Mouse (Mus musculus) gastrocnemius, postnatal 10 days (tissue): ENCODE results near the gene Zranb2. TPM values are rescaled to one million over a fixed set of nuclear protein-coding genes. Genes with fewer than 3 reads are reported as not detected.
A peak's percentile ranks its signal among the peaks of the same experiment; 100 is the strongest.

ENCODE experiments used
- DNase-seq: peaks from one replicate; pipeline ENCODE4 v3.0.0; 2021; ENCODE audit warnings: mixed read lengths
- long read RNA-seq, 2 experiments: library from polyadenylated mRNA; stranded (forward); transcript quantifications; one replicate each; pipeline ENCODE4 v2.0.0; 2021
- total RNA-seq, 2 experiments: library from RNA; stranded (reverse); gene quantifications; 2 replicates each; pipeline ENCODE4 v1.2.3; 2021

The Zranb2 gene
- total RNA-seq, result 10 to 100 TPM; 39.1 to 51.3 TPM
- long read RNA-seq, experiment 1, transcript Zranb2-203 (10 exons, 2,924 nt), result major isoform, 99 of 108 reads
- long read RNA-seq, experiment 1, partial matches to known transcripts, result 1 of 108 reads
- long read RNA-seq, experiment 1, other reads (novel, unspliced or antisense), result 5 of 108 reads
- long read RNA-seq, experiment 2, transcript Zranb2-203 (10 exons, 2,924 nt), result major isoform, 62 of 73 reads
- long read RNA-seq, experiment 2, partial matches to known transcripts, result 3 of 73 reads
- long read RNA-seq, experiment 2, other reads (novel, unspliced or antisense), result 5 of 73 reads

DNA sequence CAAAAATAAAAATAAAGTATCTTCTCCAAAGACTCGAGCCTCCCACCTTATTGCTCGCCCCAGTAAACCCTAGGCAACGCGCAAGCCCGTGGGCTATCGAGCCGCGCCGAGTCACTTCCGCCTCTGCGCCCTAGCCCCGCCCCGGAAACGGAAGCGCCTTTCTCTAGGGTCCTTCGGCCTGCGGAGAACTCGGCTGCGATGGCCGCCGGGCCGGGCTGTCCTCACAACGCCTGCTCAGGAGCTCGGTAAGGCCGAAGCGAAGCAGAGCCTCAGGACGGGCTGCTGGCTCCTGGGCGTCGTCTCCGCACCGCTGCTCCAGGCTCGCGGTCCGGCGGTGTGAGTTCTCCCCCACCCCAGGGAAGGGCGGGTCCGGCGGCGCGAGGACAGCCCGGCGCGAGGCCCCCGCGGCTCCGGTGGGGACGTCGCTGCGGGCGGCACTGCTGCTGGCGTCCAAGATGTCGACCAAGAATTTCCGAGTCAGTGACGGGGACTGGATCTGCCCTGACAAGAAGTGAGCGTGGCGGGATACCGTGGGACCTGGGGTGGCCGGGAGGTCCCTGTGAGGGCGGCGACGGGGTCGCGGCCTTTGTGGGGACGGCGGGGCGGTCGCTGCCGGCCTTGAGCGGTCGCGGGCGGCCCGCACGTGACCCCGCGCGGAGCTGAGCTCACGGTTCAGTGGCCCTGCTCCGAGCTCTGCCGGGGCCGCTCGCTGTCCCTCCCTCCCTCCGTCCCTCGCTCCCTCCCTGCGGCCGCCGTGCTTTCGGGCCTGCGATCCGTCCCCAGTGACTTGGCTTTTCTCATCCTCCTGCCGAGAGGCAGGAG, at the start of gene Zranb2:
Gene Zranb2, plus strand, starts transcription at position 197 of the 822 bp plus-strand sequence.
- DNase-seq, result peak; percentile 97

DNA sequence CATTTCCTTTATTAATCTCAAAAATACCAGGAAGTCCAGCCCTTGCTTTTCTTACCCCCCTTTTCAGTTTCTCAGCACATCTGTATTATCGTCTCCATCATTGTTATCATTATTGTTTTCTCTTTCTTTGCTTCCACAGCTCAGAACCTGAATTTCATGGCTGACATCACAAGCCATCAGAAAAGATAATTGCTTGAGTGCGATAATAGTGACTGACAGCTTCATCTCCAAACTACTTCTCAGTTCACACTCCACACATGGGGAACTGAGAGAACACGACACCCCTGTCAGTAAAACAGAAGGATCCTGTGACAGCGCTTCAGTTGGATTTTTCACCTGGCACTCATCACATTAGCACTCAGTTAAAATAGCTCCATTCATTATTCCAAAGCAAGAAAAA, 41.9 kb upstream of the Zranb2 start:
- DNase-seq, result no peak

- no peak for DNase-seq
Measured at GRCm38 (mm10) chr3:157502216-157502615, 31.7 kb upstream of the Zranb2 start.

DNA sequence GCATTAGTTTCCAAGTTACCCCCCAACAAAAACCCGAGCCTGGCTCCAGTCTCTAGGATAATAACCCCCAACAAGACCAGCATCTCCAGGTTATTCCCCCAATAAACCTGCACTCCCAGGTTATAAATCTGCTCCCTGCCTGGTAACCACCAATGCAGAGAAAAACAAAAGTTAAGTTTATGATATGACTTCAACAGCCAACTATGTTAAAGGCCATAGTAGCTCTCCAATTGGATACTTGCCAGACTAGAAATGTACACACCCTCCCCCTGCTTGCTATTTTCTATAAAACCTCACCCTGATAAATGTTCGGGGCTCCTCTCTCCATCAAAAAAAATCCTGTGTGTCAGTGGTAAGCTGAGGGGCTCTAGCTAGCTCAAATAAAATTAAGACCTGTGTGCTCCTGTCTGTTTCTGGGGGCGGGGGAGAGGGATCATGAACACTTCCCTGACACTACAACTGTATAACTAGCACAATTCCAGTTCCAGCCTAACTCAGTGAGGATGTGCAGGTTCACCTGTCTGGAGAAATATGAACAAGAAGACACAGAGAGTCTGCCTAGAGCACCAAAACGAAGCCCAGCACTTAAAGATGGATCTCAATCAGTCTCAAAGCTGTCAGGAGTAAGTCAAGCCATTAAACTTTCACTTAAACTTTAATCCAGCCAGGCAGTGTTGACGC, 19.7 kb upstream of the Zranb2 start:
- no peak for DNase-seq

DNA sequence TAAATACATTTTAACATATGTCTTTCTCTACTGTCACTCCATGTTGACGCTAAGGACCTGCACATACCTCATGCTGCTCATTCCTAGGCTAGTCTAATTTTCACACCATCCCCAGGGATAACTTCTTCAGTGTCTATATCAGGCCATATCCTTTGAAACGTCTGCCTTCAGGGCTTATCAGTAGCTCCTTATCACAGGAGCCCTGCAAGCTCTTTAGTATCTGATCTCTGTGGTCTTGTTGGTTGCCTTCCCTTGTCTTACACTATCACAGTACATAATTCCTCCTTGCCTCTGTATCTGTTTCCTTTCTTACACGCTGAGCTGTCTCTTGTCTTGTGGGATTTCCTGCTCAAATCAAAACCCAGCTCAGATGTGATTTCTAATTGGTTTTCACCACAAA, 17.5 kb upstream of the Zranb2 start:
- no peak for DNase-seq

- DNase-seq, result no peak
Measured at GRCm38 (mm10) chr3:157517992-157518391, 16.0 kb upstream of the Zranb2 start.

DNA sequence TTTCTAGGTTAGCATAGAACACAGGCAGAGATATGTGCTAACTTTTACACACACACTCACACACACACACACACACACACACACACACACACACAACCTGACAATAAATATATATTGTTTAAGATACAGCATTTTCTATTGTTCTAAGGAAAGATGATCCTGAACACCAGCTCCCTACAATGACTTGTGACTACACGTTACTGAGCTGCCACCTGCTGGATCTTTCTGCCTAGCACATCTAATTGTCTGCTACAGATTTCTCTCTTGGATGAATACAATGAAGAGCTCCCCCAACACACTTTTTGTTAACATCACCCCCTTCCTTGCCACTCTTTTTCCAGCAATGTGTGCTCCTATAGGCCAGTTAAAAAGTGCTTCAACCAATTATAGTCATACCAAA, 13.5 kb upstream of the Zranb2 start:
- DNase-seq, result peak; percentile 15

- no peak for DNase-seq
Measured at GRCm38 (mm10) chr3:157523834-157524233, 10.1 kb upstream of the Zranb2 start.

- DNase-seq, result no peak
Measured at GRCm38 (mm10) chr3:157531585-157531984, 2.4 kb upstream of the Zranb2 start.

GRCm38 (mm10) chr3:157534786-157535415, 941 bp downstream of the Zranb2 start:
- no peak for DNase-seq

DNA sequence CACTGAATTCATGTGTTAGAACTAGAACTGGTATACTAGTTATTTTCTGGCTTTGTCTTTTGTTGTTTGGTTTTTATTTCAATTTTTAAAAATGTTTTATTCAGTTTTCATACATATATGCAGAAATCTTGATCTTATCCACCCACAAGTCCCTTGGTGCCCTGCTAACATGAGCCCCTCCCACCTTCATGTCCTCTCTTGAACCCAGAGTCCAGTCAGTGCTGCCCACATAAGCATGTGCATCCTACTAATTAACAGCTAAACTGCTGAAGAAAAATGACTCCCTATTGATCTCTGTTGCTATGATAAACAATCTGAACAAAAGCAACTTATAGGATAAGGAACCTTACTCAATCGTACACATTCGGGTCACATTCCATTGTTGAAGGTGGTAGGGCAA, 15.4 kb downstream of the Zranb2 start:
- DNase-seq, result no peak

- no peak for DNase-seq
Measured at GRCm38 (mm10) chr3:157549758-157550600, 16.0 kb downstream of the Zranb2 start.

DNA sequence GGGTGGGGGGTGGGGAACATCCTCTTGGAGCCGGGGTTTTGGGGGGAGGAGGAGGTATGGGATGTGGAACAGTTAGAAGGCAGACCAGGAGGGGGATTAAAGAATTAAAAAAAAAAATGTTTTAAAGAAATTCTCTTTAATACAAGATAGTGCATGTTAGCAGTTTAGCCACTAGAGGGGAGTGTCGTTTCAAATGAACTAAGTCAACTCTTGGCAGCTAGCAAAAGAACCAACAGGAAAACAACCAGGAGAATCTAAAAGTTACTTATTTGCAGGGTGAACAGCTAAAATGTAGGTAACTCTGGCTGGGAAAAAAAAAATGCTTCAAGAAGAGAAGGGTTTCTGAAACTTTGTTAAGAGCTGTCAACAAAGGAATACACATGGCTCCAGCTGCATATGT, 31.2 kb downstream of the Zranb2 start:
- no peak for DNase-seq

DNA sequence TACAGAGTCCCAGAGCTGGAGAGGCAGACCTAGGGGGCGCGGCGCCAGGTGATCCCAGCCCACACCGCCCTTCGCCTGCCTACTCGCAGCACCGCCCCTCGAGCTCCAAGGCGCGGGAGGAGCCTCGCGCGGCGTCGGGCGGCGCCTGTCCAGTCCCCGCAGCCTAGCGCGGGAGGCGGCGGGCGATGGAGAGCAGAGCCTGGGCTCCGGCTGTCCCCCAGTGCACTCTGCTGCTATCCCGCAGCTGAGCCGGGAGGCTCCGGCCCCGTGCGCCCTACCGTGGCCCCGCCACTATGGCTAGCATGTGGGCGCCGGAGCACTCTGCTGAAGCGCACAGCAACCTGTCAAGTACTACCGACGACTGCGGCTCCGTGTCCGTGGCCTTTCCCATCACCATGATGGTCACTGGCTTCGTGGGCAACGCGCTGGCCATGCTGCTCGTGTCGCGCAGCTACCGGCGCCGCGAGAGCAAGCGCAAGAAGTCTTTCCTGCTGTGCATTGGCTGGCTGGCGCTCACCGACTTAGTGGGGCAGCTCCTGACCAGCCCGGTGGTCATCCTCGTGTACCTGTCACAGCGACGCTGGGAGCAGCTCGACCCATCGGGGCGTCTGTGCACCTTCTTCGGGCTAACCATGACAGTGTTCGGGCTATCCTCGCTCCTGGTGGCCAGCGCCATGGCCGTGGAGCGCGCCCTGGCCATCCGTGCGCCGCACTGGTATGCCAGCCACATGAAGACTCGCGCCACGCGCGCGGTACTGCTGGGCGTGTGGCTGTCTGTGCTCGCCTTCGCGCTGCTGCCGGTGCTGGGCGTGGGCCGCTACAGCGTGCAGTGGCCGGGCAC, 33.0 kb downstream of the Zranb2 start, which contains the start of gene Ptger3:
Gene Ptger3, plus strand, starts transcription at position 168 of the 841 bp plus-strand sequence.
- DNase-seq, result peak; percentile 17

GRCm38 (mm10) chr3:157567566-157568132, 33.7 kb downstream of the Zranb2 start:
- peak; percentile 13 for DNase-seq

DNA sequence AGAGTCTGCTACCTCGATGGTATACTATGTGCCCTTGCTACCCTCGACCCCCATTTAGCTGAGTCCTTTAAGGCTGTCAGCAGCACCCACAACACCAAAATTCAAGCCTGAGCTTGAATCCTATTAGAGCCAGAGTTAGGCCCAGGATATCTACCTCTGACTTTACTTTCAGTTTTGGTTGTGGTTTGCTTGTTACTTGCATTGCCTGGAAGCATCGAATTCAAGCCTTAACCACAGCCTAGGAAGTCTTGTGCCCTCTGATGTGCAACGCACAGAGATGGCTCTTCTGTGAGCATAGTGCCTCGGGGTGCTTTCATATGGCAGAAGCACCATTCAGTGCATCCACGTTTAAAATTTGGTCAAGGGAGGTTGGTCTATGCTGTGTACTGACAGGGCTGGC, 38.1 kb downstream of the Zranb2 start:
- DNase-seq, result no peak

GRCm38 (mm10) chr3:157575441-157576342, 41.7 kb downstream of the Zranb2 start:
- no peak for DNase-seq

GRCm38 (mm10) chr3:157576343-157576722, 42.4 kb downstream of the Zranb2 start:
- DNase-seq, result no peak

GRCm38 (mm10) chr3:157576862-157577261, 42.9 kb downstream of the Zranb2 start:
- DNase-seq, result no peak
